In genomic region chr8:11712244-11712643, GRCm38 (mm10) we compare ENCODE assay signal across 8 mouse cellular contexts. TPM values are rescaled to one million over a fixed set of nuclear protein-coding genes. Genes with fewer than 3 reads are reported as not detected.
DNase-seq lines count a peak whose midpoint lies in the region; ATAC-seq and TF ChIP-seq lines count a peak whose summit lies in the region.

No protein-coding gene starts in this region.

- no peak overlapping the region for H3K4me3 ChIP-seq in left cerebral cortex, adult 2 months

- POLR2A ChIA-PET in Patski (lab: Charles Lee) = no interaction called here

- no peak overlapping the region for H3K27ac ChIP-seq in left cerebral cortex, adult 2 months

- ATAC-seq in Patski = no peak
- ATAC-seq in megakaryocyte-erythroid progenitor cell, adult 5-6 weeks (replicated peaks; ENCODE audit: low FRiP score, low TSS enrichment, poor library complexity, severe bottlenecking) = no peak

- CTCF ChIA-PET in Patski (lab: Charles Lee) = interaction anchor here (0.8 to 1.2 kb wide), 2 partner anchors 10 to 11 kb away, joined by 3 read pairs; partner anchors contain the start of gene 1700016D06Rik

- intact Hi-C loops in left cerebral cortex, adult 2 months (cut with DNase I) = no loop called here
- intact Hi-C loops in left cerebral cortex, postnatal 14 days (cut with DNase I) = no loop called here

- DNase-seq in adrenal gland, postnatal 14 days = peak; percentile 34
- DNase-seq in adrenal gland, adult 18-20 months (ENCODE audit: low spot score in 2 of 2) = no peak
- no peak for DNase-seq in left cerebral cortex, adult 2 months (ENCODE audit: extremely low spot score in 1 of 2, low spot score in 2 of 2)
- DNase-seq in left cerebral cortex, postnatal 14 days (ENCODE audit: low spot score in 2 of 2) = no peak
- no peak for DNase-seq in Patski (ENCODE audit: low read depth, low spot score)
- DNase-seq in natural killer cell, adult 2 months (ENCODE audit: low spot score in 2 of 2) = peak; percentile 0 to 1
- no peak for DNase-seq in cerebellum, adult 11-12 months

- H3K27me3 ChIP-seq in Patski = no peaks in the 10 kb centered on the region

- in situ Hi-C loops in Patski (cut with MboI; ENCODE audit: low pct_unique_long_range_greater_than_20kb) = no loop called here

- TF ChIP-seq CTCF in left cerebral cortex, adult 2 months (IDR thresholded peaks at IDR 0.05) = peak; percentile 9; the same call in 1 of the 2 replicates
- peak; percentile 69 for TF ChIP-seq CTCF in Patski (IDR thresholded peaks at IDR 0.05)

RNA-seq across cellular contexts. Expression of gene 1700016D06Rik, which starts 11.4 kb away (rescaled TPM):
- not detected in 2 replicates for total RNA-seq in adrenal gland, postnatal 14 days (2021)
- not detected for total RNA-seq in adrenal gland, adult 18-20 months (2021)
- total RNA-seq in left cerebral cortex, adult 2 months (2021) = not detected
- not detected for total RNA-seq in left cerebral cortex, postnatal 14 days (2021)
- polyA plus RNA-seq in Patski (2021) = not detected
- not detected in 2 replicates for total RNA-seq in megakaryocyte-erythroid progenitor cell, adult 5-6 weeks (2014; fragmentation: Nextera tagmentation)
- total RNA-seq in megakaryocyte-erythroid progenitor cell, adult 5-6 weeks (2017) = not detected in 2 replicates

RNA-seq across cellular contexts. Expression of gene Arhgef7, which starts 15.3 kb away (rescaled TPM):
- 54.4 and 64.5 TPM in 2 replicates for total RNA-seq in adrenal gland, postnatal 14 days (2021)
- 10 to 100 TPM; 36.6 to 38.3 TPM for total RNA-seq in adrenal gland, adult 18-20 months (2021)
- 100 to 1,000 TPM; 129 to 140 TPM for total RNA-seq in left cerebral cortex, adult 2 months (2021)
- total RNA-seq in left cerebral cortex, postnatal 14 days (2021) = 100 to 1,000 TPM; 172 to 189 TPM
- 53.7 TPM for polyA plus RNA-seq in Patski (2021)
- total RNA-seq in megakaryocyte-erythroid progenitor cell, adult 5-6 weeks (2014; fragmentation: Nextera tagmentation) = 27.2 and 28.2 TPM in 2 replicates
- 10.7 and 52.1 TPM in 2 replicates for total RNA-seq in megakaryocyte-erythroid progenitor cell, adult 5-6 weeks (2017)

Comparison
In these comparisons a context has a peak if more than half of its experiments do, and no peak if none do; other contexts are left out.
1. DNase-seq: peak in adrenal gland, postnatal 14 days (single experiment) and natural killer cell, adult 2 months (2 of 2); none in adrenal gland, adult 18-20 months (0 of 2), left cerebral cortex, adult 2 months (0 of 2), left cerebral cortex, postnatal 14 days (0 of 2), Patski (single experiment) and cerebellum, adult 11-12 months (single experiment).